Mouse (Mus musculus): Measurements from ENCODE around the gene St7l.

St7l gene

DNA sequence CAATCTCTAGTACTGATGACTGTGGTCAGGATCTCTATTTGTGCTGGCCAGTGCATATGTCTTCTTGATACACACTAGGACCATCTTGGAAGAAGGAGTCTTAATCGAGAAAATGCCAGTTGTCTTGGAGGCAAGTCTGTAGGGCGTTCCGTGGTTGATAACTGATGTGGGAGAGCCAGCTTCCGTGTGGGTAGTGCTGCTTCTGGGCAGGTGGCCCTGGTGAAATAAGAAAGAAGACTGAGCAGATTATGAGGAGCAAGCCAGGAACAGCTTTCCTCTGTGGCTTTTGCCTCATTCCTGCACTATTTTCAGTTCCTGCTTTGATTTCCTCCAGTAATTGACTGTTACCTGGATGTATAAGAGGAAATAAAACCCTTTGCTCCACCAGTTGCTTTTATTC lies 41.6 kb downstream of the St7l start:
- DNase-seq = no peak

DNA sequence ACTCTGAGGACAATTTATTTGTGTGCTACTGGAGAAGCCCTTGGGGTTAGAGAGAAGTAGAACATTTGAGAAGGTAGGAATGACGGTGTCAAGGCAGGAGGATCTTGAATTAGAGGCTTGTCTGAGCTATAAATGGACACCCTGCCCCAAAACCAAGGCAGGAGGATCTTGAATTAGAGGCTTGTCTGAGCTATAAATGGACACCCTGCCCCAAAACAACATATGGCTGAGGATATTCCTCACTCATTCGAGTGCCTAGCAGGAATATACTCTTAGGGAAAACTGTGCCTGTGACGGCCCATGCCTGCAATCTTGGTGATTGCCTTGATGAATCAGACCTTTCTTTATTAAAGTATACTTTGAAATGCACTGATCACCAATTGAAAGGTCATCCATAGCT lies 42.2 kb downstream of the St7l start:
- no peak for DNase-seq

DNA sequence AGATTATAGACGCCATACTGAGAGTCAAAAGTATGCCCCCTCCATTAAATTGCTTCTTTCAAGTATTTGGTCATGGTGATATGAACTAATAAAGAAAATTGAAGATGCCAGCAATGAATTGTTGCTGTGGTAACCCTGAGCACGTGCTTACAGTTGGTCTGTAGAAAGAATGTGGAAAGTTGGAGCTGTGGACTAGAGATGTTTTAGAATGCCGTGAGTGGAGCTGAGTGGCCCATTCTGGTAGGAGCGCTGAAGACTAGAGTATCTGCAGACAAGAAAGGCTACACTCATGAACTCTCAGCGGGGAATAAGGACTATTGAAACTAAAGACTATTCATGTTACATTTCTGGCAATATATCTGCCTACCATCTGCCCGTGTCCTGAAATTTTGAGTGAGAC lies 45.4 kb downstream of the St7l start:
- DNase-seq = no peak

DNA sequence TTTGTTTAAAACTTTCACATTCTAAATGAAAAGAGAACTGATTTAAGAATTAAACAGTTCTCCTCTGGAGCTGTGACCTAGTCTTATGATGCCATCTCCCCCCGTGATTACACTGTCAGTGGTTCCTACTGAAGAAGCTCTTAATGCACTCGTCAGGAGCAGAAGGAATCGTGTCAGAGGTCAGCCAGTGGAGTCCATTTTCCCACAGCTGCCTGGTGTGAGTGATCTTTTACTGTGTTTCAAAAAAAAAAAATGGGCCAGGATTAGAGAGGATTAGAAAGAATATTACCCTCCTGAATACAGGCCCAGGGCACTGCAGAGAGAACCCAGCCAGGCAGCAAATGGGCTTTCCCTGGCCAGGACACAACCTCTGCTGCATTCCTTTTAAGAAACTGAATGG lies 51.2 kb downstream of the St7l start:
- no peak for DNase-seq

DNA sequence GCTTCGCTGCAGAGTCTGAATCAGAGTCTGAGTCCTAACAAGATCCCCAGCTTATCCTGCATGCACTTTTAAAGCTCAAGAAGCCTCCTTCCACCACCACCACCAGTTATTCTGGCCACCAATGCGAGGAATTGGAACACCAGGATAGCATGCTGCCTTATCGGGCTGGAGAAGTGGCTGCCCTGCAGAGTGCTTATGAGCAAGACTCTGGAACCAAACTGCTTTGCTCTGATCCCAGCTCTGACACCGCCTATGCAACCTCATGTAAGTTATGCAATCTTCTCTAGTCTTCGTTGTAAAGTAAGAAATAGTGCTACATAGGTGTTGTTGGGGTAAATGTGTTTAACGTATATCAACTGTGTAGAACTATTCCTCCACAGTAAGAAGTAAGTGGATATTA lies 65.6 kb downstream of the St7l start:
- no peak for DNase-seq

DNA sequence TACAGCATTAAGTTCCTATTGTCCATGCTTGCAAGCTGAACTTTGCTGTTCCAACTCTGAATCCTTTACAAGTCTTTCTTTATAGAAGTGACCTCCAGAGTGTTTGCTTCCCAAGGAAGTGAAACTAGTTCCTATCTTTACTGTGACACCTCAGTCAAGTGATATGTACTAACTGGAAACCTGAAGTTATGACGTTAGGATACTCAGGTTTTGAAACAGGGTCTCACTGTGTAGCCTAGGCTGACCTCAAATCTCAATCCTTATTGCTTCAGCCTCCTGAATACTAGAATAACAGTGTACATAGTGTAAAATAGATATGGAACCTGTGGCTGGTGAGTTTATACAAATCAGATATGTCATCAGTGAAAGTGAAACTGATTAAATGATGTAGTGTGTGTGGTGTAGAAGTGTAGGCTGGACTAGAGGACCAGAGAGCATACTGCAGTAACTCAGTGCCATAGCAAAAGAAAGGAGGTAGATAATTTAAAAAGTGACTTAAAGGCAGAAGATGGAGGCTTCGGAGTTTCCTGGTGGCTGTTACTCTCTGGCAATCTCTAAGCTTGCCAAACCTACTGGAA lies 74.0 kb downstream of the St7l start:
- DNase-seq = no peak

DNA sequence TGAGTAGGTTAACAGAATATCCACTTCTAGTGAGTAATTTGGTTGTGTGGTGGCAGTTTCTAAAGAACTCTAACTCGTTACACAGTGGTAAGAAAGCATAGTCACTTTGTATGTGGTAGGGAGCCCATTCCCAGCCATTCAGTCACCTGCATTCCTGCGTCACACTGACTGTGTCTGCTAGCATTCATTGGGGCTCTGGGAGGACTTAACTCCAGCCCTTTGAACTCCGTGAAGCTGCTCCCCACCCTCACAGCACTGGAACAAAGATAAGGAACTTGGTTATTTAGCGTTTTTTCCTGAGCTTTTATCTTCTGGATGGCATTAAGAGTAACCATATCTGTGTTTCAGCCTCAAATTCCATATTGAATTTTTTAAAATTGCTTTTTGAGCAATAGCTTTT lies 74.5 kb downstream of the St7l start:
- DNase-seq = no peak

DNA sequence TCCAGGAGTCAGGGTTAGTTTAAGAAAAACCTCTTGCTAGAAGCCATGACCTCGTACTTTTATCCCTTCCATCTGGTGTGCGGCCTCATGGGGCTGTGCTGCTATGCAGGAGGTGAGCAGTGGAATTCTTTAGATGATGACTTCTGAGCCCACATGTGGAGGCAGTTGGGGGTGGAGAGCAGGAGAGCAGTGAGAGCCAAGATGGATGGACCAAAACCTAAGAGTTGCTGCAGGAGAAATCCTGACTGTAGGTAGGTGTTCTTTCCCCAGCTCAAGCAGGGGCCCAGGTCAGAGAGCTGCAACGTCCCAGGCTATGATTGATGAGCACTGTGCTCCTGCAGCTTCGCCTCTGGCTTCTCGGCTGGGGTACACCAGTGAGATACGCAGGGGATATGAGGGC lies 76.9 kb downstream of the St7l start:
- no peak for DNase-seq

DNA sequence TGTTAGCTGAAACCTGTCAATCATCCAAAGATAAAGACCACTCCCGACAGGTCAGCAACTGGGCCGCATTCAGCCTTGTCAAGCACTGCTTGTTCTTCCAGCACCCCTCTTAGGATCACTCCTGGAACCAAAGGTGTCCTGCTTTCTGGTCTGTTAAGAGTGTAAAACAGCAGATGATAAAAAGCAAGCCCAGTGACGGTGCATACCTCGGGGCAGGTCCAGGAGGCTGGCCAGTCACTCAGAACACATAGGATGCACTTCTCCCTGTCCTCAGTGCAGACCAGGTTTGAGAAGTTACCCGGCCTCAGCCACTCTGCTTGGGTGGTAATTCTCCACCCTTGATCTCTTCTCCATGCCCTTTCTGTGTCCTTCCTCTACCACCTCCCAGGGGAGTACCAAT lies 78.9 kb downstream of the St7l start:
- DNase-seq = no peak

DNA sequence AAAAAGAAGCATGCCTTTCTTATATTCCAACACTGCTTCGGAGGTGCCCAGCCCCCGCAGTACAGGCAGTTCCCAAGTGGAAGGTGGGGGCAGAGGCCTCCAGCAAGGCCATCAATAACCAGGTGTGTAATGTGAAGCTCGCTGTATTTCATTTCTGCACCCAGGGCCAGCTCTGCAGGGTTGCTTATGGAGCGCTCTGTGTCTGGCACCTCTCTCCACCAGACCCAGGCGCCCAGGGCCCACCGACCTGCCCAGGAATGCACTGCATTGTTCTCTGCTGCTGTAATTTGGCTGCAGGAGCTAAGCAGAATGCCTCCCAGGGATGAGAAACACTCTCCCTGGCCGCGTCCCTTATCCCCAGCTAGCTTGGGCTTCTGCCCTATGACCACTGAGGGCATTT lies 79.5 kb downstream of the St7l start:
- DNase-seq = no peak

DNA sequence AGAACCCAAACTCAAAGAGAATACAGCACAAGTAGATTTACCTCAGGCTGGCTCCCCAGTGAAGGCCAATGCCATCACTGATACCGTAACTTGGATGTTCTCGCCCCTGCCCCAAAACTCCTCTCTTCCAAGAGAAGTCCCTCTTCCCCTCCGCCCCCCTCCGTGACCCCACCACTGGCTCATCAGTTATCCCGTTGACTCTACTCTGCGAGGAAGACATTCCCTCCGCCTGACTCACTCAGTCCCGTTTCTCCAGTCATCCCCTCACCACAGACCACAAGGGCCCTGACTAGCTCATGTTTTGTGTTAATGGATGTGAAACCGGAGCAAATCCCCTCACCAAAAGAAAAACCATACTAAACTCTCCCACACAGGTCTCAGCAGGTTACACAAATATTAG lies 81.1 kb downstream of the St7l start:
- DNase-seq = no peak

DNA sequence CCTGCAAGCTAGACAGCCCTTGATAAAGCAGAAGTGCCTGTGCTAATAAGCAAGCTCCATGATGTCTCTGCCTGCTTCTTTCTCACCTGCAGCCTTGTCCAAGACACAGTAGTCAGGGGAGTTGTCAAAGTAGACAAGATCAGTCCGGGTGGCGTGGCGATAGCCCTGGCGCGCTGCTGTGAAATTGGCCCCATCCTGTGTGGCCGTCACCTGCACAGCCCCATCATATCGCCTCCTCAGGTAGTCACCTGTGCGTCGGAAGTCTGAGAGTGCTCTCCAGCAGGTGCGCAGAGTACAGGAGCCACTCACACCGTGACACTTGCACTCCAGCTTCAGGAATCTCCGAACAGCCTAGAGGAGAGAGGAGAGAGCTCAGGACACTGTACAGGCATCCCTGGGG lies 87.1 kb downstream of the St7l start:
- no peak for DNase-seq

DNA sequence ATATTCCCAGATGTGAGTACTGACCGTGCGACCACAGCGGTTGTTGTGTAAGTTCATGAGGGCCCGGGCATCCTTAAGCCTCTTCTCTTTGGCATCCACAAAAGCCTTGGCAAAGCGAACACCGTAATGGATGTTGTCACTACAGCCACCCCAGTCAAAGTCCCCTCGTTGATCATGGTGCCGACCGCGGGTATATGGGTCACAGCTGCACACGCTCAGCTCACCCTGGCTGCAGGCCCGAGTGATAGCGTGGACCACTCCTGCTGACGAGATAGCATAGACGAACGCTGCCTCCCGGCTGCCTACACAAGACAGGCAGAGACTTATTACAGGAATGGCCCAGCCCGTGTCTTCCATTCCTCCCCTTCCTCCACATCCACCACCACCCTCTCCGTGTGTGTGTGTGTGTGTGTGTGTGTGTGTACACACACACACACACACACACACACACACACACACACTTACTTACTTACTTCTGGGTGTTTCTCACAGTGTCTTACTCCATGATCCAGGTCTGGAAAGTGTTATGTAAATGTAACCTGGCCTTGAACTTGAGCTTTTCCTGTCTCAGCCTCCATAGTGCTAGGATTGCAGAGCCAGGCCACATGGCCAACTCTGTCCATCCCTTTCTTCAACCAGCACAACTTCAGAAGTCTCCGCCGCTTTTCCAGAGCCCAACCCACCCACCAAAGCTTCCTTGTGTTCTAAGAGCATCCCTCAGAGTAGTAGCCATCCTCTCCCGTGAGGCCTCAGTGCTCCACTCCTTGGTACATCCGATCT lies 89.3 kb downstream of the St7l start:
- DNase-seq = no peak

DNA sequence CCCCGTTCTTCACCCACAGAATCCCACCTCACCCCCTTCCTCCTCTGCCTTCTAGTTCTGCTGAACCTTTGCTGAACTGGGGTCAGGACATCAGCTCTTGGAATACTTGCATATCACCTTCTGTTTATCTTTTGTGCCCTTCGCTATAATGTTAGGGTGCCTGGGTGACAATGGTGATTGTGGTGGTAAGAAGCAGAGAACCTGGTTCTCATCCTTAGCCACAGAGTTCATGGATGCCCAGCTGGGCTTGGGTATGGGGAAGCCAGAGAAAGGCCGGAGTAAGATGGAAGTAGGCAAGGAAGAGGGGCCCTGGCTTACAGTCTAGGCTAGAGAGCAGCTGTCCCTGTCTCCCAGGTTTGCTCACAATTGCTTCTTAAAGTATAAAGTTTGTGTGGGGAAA lies 90.3 kb downstream of the St7l start:
- no peak for DNase-seq

DNA sequence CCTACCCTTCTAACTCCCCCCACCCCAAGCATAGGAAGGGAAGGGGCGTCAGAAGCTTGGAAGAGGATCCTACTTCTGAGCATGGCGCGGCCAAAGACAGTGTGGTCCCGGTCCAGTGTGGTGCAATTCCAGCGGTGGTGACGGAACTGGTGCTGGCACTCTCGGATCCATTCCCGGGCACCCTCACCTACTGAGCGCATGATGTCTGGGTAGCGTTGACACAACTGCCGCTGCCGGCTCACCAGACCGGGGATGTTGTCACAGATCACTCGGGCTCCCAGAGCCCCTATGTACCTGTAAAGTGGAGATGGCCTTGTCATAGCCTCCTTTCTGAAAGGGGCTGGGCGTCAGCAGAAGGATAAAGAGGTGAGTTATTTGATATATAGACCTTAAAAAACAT lies 90.7 kb downstream of the St7l start:
- DNase-seq = no peak

DNA sequence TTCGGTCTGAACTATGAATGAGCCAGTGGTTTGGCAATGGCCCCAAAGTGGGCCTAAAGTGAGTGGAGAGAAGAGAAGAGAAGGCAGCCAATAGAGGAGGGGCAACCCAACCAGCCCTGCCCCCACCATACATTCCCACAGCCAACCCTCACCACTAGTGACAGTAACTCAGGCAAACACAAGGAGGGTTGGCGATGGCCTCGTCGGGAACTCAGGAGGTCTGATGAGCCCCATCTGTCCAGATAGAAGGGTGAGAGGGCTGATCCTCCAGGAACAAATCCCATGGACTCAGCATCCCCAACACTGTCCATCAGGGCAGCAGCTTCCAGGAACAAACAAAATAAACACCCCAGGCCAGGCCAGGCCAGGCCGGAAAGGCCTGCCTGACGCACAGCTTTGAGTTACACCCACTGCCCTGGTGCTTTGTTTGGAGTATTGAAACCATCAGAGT lies 92.4 kb downstream of the St7l start:
- no peak for DNase-seq

DNA sequence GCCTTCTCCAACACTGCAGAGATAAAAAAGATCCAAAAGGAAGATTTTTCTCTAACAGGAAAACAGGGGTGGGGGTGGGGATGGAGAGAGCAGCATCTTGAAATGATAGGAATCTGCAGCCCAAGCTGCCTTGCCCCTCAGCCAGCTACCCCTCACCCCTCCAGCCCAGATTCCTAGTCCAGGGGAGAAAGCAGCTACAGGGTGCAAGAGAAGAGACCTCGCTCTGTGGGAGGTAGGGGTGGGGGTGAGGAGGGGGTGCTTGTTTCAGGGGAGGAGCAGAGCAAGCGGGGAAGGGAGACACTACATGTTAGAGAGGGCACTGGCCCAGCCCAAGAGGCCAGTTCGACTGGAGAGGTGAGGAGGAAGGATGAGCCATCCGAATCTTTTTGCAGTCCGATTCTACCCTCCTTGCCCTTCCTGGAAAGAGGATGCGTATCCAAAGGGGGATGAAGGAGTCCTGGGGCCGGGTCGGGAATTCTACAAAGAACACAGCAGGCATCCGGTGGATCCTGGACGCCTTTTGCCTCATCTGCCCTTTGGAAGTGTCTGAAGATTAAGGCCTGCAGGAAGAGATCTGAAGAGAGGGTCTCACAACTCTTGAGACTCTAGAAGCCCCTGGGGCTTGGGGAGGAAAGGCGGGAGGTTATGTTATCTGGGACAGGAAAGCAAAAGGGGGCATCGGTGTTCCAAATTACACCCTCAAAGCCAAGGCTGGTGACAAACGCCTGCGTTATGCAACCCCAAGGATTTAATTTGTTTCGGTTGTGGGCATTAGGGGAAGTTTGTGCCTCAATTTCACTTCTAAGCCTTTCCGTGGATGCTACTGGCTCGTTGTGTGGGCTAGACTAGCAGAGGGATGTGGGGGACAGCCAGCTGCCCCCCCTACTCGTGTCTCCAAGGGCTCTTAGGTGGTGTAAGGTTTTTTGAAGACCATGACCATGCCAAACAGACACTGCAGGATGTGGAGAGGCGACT lies 96.5 kb downstream of the St7l start:
- DNase-seq = no peak

DNA sequence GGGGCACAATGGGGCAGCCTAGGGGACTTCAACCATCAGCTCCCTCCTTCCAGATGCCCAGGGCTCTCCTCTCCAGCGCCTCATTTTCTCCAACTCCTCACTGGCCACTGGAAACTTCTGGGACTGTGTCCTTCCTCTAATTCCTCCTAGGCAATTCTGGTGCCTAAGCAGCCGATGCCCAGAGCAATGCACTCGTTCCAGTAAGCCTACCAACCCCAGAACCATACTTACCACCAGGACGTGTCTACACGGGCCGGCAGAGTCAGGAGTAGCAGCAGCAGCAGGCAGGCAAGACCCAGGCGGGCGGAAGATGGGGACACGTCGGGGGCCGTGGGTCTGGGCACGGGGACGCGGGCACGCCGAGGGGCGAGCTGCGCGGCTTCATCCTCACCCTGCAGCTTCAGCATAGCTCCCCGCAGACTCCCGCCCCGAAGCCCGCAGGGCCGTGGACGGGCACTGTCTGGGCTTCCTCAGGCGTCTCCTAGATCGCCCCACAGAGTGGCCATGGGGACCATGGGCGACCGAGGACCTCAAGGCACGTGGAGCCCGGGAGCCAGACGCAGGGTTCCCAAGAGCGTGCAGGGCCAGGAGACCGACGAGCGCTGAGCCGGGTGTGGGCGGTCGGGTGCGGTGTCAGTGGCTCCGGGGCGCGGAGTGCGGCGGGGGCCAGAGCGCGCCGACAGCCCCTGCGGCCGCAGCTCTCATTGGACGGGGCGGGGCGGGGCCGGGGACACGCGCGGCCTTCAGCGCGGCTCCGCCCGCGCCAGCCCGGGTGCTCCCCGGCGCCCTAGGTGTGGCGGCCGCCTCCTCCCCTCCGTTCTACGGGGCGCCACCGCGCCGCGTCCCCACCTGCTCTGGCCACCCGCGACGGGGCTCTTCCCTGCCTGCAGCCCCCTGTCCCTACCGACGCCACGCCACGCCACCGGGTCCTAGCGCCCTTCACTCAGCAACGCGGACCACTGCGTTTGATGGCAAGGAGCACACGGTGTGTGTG lies 97.6 kb downstream of the St7l start, which contains the start of gene Wnt2b:
Gene Wnt2b, minus strand, starts transcription at position 856 of the 994 bp plus-strand sequence.
- DNase-seq = no peak

DNA sequence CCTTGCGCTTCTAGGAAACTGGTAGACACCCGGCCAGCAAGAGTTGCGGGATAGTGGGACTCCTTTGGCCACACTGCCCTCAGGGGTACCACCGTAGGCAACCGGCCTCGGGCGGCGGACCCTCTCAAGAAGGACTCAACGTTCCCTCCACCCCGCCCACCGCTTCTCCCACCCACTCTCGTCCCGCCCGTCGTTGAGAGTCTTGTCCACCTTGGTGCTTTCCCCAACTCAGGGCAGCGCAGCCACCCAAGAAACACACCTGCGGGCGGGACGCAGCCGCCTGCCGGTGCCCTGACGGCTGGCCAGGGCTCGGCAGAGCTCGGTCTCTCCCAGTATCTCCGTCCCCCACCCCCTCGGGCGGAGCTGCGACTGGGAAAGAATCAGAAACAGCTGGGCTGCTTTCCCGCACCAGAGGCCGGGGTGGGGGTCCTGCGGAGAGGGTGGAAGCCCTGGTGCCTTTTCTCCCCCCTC lies 98.4 kb downstream of the St7l start:
- no peak for DNase-seq

DNA sequence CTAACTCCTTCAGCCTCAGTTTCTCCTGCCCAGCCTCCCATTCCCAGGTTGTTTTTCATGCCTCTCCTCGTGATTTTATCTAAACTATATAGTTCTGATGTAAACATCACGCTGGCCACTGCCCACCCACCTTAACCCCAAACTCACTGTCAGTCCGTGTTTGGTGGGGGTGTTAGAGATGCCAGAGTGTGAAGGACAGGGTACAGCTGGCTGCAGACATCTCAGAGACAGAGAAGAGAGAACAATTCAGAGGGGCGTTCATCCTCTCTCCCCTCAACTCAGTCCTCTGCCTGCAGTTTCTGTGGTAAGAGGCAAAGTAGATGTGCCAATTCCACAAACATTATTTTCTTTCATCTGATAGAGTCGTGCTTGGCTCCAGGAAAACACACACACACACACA lies 99.1 kb downstream of the St7l start:
- no peak for DNase-seq

DNA sequence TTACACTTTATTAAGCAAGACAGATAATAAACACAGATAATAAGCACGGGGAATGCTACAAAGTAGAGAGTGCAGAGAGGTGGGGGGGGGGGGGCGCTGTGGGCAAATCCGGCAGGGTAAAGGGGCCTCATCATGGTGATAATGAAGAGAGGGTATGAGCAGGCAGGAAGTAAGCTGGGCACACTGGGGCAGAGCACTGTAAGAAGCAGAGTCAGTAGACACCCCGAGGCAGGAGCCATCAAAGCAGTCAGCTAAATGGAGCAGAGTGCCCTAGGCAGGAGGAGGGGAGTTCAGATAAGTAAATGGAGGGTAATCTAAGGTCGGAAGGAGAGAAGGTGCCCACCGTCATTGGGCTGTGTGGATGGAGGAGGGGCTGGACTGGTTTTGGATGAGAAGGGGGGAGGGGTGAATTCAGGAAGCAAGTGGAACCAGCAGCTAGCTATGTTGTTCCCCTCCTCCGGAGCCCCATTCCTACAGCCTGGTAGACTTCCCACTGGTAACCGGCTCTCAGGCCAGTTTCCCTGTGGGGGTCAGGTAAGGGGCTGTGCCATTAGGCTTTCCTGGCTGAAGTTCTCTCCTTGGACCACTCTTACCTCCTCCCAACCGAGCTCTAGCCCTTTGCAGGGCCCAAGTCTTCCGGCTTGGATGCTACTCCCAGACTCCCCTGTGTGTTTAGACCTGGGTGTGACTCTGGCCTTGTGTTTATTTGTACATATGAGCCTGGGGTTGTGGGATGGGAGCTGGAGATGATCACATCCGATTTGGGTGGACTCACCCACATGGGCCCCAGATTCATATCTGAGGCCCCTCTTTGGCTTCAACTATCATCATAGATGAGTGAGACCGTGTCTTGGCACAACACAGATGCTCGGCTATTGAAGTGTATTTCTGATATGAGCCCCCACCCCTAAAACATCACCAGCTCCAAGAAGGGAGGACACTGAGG lies 99.8 kb downstream of the St7l start:
- DNase-seq = no peak
